Mouse (Mus musculus) kidney, adult 2 months (tissue): ENCODE measurements around the gene Kcnj9. TPM values are rescaled to one million over a fixed set of nuclear protein-coding genes. Genes with fewer than 3 reads are reported as not detected.

Source experiments
- DNase-seq: peaks from one replicate; pipeline ENCODE4 v3.0.0; 2021
- H3K27ac ChIP-seq: fragments of 200-500 bp; 2 replicates; pipeline ENCODE4 v1.5.1; 2012; ENCODE audit warnings: low read depth, low read length, control low read depth, inconsistent platforms; ENCODE audit not compliant: insufficient read depth
- H3K27me3 ChIP-seq: fragments of 200-500 bp; replicated peaks from 2 replicates; pipeline ENCODE4 v1.6.1; 2012; ENCODE audit warnings: mild to moderate bottlenecking, moderate library complexity, low read length, inconsistent platforms; ENCODE audit not compliant: control insufficient read depth, insufficient read depth
- H3K36me3 ChIP-seq: fragments of 200-500 bp; 2 replicates; pipeline ENCODE4 v1.6.1; 2012; ENCODE audit warnings: mild to moderate bottlenecking, moderate library complexity, low read length, inconsistent platforms; ENCODE audit not compliant: control insufficient read depth, insufficient read depth
- H3K4me1 ChIP-seq: fragments of 200-500 bp; 2 replicates; pipeline ENCODE4 v1.6.1; 2011; ENCODE audit warnings: low read length; ENCODE audit not compliant: control insufficient read depth, insufficient read depth
- H3K4me3 ChIP-seq: fragments of 200-500 bp; 2 replicates; pipeline ENCODE4 v1.5.1; 2011; ENCODE audit warnings: mild to moderate bottlenecking, low read depth, low read length, control low read depth; ENCODE audit not compliant: insufficient read depth
- CTCF ChIP-seq: fragments of 200-500 bp; conservative IDR thresholded peaks from 2 replicates; pipeline ENCODE4 v1.5.1; 2011; ENCODE audit warnings: low read depth, mild to moderate bottlenecking, control low read depth, low read length, moderate library complexity, mixed read lengths; ENCODE audit not compliant: insufficient read depth, insufficient read length
- POLR2A ChIP-seq: fragments of 200-500 bp; IDR thresholded peaks from one replicate; pipeline ENCODE4 v1.6.1; 2011; ENCODE audit warnings: low read depth, low read length, control low read depth
- WGBS: fragments of 180-500 bp; shearing (Covaris S2); methylation state at CpG from one replicate; pipeline ENCODE4 v1.1.7; 2018; 5-methylcytosine and 5-hydroxymethylcytosine counted together
- polyA plus RNA-seq: library from polyadenylated mRNA; depleted of rRNA; stranded (reverse); fragments of >200 nt; gene quantifications from 2 replicates; pipeline ENCODE4 v1.2.3, GENCODE M21; 2012; rRNA removed

Gene Kcnj9
- polyA plus RNA-seq, 1 experiment: 0.06 TPM

GRCm38 (mm10) chr1:172278328-172278727, 50.8 kb downstream of the Kcnj9 start:
- Histone ChIP-seq H3K27ac (no peak overlapping the region), H3K4me1 (0 out of 2 replicates have a peak, but pooled peaks cover 3% of the 10 kb centered on the region), H3K4me3 (no peak overlapping the region), H3K36me3 (no peaks in the 10 kb centered on the region), H3K27me3 (no peaks in the 10 kb centered on the region)
- 89% methylated on average over 13 of the region's 13 CpGs for whole genome bisulfite sequencing
- TF ChIP-seq CTCF (no peak), POLR2A (no peak)
- DNase-seq: no peak

- WGBS: 77% methylated on average over 3 of the region's 3 CpGs
- H3K36me3 ChIP-seq: no peaks in the 10 kb centered on the region
- H3K27me3 ChIP-seq: no peaks in the 10 kb centered on the region
- H3K27ac ChIP-seq: no peak overlapping the region
- H3K4me1 ChIP-seq: 0 out of 2 replicates have a peak, but pooled peaks cover 3% of the 10 kb centered on the region
- no peak for TF ChIP-seq CTCF
- no peak for TF ChIP-seq POLR2A
- no peak overlapping the region for H3K4me3 ChIP-seq
- DNase-seq: no peak
These were observed 51.9 kb downstream of the Kcnj9 start for GRCm38 (mm10) chr1:172277172-172277571.

- H3K36me3 ChIP-seq: no peaks in the 10 kb centered on the region
- H3K27ac ChIP-seq: no peak overlapping the region
- H3K4me3 ChIP-seq: no peak overlapping the region
- TF ChIP-seq POLR2A (no peak), CTCF (no peak)
- H3K4me1 ChIP-seq: 0 out of 2 replicates have a peak, but pooled peaks cover 3% of the 10 kb centered on the region
- WGBS: 72% methylated on average over 5 of the region's 5 CpGs
- H3K27me3 ChIP-seq: no peaks in the 10 kb centered on the region
- no peak for DNase-seq
These were observed 54.6 kb downstream of the Kcnj9 start for GRCm38 (mm10) chr1:172274547-172274946.

- peak; percentile 57 for DNase-seq
- TF ChIP-seq CTCF: no peak
- TF ChIP-seq POLR2A: no peak
- Histone ChIP-seq H3K36me3 (no peaks in the 10 kb centered on the region), H3K4me3 (no peak overlapping the region), H3K27me3 (no peaks in the 10 kb centered on the region), H3K27ac (no peak overlapping the region), H3K4me1 (0 out of 2 replicates have a peak, but pooled peaks cover 3% of the 10 kb centered on the region)
- 41% methylated on average over 5 of the region's 5 CpGs for WGBS
These were observed 55.0 kb downstream of the Kcnj9 start for GRCm38 (mm10) chr1:172274116-172274515.

- DNase-seq: no peak
- WGBS: 93% methylated on average over 6 of the region's 6 CpGs
- no peak overlapping the region for H3K27ac ChIP-seq
- no peak overlapping the region for H3K4me3 ChIP-seq
- H3K27me3 ChIP-seq: no peaks in the 10 kb centered on the region
- no peaks in the 10 kb centered on the region for H3K36me3 ChIP-seq
- TF ChIP-seq POLR2A: no peak
- TF ChIP-seq CTCF: no peak
- H3K4me1 ChIP-seq: 0 out of 2 replicates have a peak, but pooled peaks cover 3% of the 10 kb centered on the region
These were observed 55.7 kb downstream of the Kcnj9 start for GRCm38 (mm10) chr1:172273386-172273785.

GRCm38 (mm10) chr1:172271765-172272164, 57.4 kb downstream of the Kcnj9 start:
- no peak overlapping the region for H3K27ac ChIP-seq
- DNase-seq: peak; percentile 38
- H3K36me3 ChIP-seq: no peaks in the 10 kb centered on the region
- 0 out of 2 replicates have a peak, but pooled peaks cover 3% of the 10 kb centered on the region for H3K4me1 ChIP-seq
- H3K4me3 ChIP-seq: no peak overlapping the region
- TF ChIP-seq POLR2A (no peak), CTCF (no peak)
- 62% methylated on average over 10 of the region's 10 CpGs for WGBS
- no peaks in the 10 kb centered on the region for H3K27me3 ChIP-seq

GRCm38 (mm10) chr1:172271208-172271607, 57.9 kb downstream of the Kcnj9 start:
- no peak for TF ChIP-seq POLR2A
- no peak for TF ChIP-seq CTCF
- no peak for DNase-seq
- WGBS: 72% methylated on average over 3 of the region's 3 CpGs

More at GRCm38 (mm10) chr1:172271208-172271607, 57.9 kb downstream of the Kcnj9 start:
- Histone ChIP-seq H3K27ac (no peak overlapping the region), H3K4me3 (no peak overlapping the region), H3K36me3 (no peaks in the 10 kb centered on the region), H3K4me1 (0 out of 2 replicates have a peak, but pooled peaks cover 3% of the 10 kb centered on the region), H3K27me3 (no peaks in the 10 kb centered on the region)

Other genes starting within 250 kb of the Kcnj9 start
- gene Copa, start 246.8 kb downstream of the Kcnj9 start, polyA plus RNA-seq: 60.4 and 74.9 TPM in 2 replicates
- 94.0 and 98.3 TPM in 2 replicates for gene Ncstn, start 246.5 kb downstream of the Kcnj9 start, polyA plus RNA-seq
- gene Pex19, start 202.6 kb downstream of the Kcnj9 start, polyA plus RNA-seq: 110 and 125 TPM in 2 replicates
- 93.4 and 95.1 TPM in 2 replicates for gene Dcaf8, start 181.2 kb downstream of the Kcnj9 start, polyA plus RNA-seq
- 52.1 and 58.7 TPM in 2 replicates for gene Pea15a, start 122.5 kb downstream of the Kcnj9 start, polyA plus RNA-seq
- 0.29 and 27.1 TPM in 2 replicates for gene Casq1, start 109.5 kb downstream of the Kcnj9 start, polyA plus RNA-seq
- gene Atp1a4, start 70.9 kb downstream of the Kcnj9 start, polyA plus RNA-seq: 0.09 and 0.11 TPM in 2 replicates
- gene Igsf8, start 67.7 kb downstream of the Kcnj9 start, polyA plus RNA-seq: 54.3 and 57.7 TPM in 2 replicates
- 21.5 and 36.4 TPM in 2 replicates for gene Atp1a2, start 31.3 kb downstream of the Kcnj9 start, polyA plus RNA-seq
- 17.0 and 17.1 TPM in 2 replicates for gene Kcnj10, start 11.9 kb upstream of the Kcnj9 start, polyA plus RNA-seq
- gene Pigm, start 47.2 kb upstream of the Kcnj9 start, polyA plus RNA-seq: 4.9 and 5.6 TPM in 2 replicates
- 19.2 and 20.2 TPM in 2 replicates for gene Slamf9, start 146.0 kb upstream of the Kcnj9 start, polyA plus RNA-seq
- gene Igsf9, start 152.5 kb upstream of the Kcnj9 start, polyA plus RNA-seq: 15.4 and 20.7 TPM in 2 replicates
- 202 and 286 TPM in 2 replicates for gene Tagln2, start 170.7 kb upstream of the Kcnj9 start, polyA plus RNA-seq
- 0.33 and 0.79 TPM in 2 replicates for gene Cfap45, start 191.5 kb upstream of the Kcnj9 start, polyA plus RNA-seq
- 0.38 and 0.41 TPM in 2 replicates for gene Vsig8, start 226.6 kb upstream of the Kcnj9 start, polyA plus RNA-seq